Mouse (Mus musculus) embryonic fibroblast, embryonic 13.5 days (primary cell): Measurements from ENCODE around the gene Il15.

Source experiments
- CTCF ChIP-seq: IDR thresholded peaks from 2 replicates; pipeline ENCODE4 v1.5.1; 2011; ENCODE audit warnings: mild to moderate bottlenecking, control low read depth, low read length, moderate library complexity, borderline replicate concordance; ENCODE audit not compliant: insufficient read depth
- POLR2A ChIP-seq: IDR thresholded peaks from 2 replicates; pipeline ENCODE4 v1.6.1; 2011; ENCODE audit warnings: low read depth, mild to moderate bottlenecking, control low read depth, low read length, moderate library complexity

DNA sequence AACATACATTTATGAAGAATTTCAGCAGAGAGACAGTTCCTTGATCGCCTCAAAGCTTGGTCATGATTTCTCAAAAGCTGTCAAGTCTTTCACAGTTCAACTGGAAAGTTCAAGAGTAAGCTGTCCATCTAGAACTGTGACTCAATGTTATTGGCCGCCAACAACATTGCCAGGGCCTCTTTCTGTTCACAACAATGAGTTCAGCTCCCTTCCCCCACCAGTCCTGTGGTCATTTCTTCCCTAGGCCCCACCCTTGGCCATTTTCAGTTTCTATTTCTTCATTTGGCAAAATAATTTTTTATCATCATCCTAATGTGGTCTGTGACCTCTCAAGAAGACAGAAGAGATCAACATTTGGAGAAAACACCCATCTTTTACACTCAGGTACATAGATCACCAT is 4.5 kb downstream of the Il15 start:
- TF ChIP-seq CTCF, result no peak
- TF ChIP-seq POLR2A, result no peak
